Mouse (Mus musculus): ENCODE data around the gene Hmox1.

- TF ChIP-seq POLR2A (IDR thresholded peaks at IDR 0.05; ENCODE audit: extremely low read depth, insufficient read depth, low read length), result no peak
- no peak for TF ChIP-seq CTCF (IDR thresholded peaks at IDR 0.05; ENCODE audit: low read depth, low read length)
These were observed 25.1 kb downstream of the Hmox1 start for GRCm38 (mm10) chr8:75118505-75118904.

Measured in liver, adult 2 months (tissue).